Mouse (Mus musculus): ENCODE results near the gene Fpr3. TPM values are rescaled to one million over a fixed set of nuclear protein-coding genes. Genes with fewer than 3 reads are reported as not detected.
"Not testable (repeated sequence)": the region's sequence is repeated elsewhere in the genome, so short reads cannot be mapped to it uniquely, and the experiment has no call there.

The Fpr3 gene
- polyA plus RNA-seq, 1 experiment, result not detected

GRCm38 (mm10) chr17:17871697-17872096 is 16.0 kb upstream of the Fpr3 start:
- H3K4me3 ChIP-seq (ENCODE audit: insufficient read depth, low read length), result no peak overlapping the region
- TF ChIP-seq CTCF (IDR thresholded peaks at IDR 0.05; ENCODE audit: low read depth, low read length) (no peak), POLR2A (IDR thresholded peaks at IDR 0.05; ENCODE audit: borderline replicate concordance, low read depth, low read length) (no peak)
- H3K27ac ChIP-seq (ENCODE audit: insufficient read depth, low read depth, low read length), result peak overlapping the region; percentile 92
- H3K4me1 ChIP-seq (ENCODE audit: control insufficient read depth, insufficient read depth, low read length), result peaks cover 51% of the 10 kb centered on the region

DNA sequence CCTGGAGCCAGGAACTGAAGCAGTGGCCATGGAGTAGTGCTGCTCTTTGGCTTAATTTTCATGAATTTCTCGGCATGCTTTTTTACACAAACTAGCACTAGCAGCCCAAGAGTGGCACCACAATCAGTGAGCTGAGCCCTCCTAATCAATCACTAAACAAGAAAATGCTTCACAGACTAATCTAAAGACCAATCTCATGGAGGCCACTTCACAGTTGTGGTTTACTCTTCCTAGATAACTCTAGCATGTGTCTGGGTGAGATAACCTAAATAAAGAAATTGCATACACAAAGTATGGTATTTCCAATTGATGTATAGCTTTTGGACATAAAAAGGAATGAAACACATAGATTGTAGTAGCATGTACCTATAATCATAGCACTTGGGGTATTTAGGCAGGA is 8.3 kb upstream of the Fpr3 start:
- Histone ChIP-seq H3K4me1 (ENCODE audit: control insufficient read depth, insufficient read depth, low read length) (peaks cover 51% of the 10 kb centered on the region), H3K4me3 (ENCODE audit: insufficient read depth, low read length) (no peak overlapping the region), H3K27ac (ENCODE audit: insufficient read depth, low read depth, low read length) (peak overlapping the region; percentile 42)
- TF ChIP-seq CTCF (IDR thresholded peaks at IDR 0.05; ENCODE audit: low read depth, low read length) (no peak), POLR2A (IDR thresholded peaks at IDR 0.05; ENCODE audit: borderline replicate concordance, low read depth, low read length) (no peak)

DNA sequence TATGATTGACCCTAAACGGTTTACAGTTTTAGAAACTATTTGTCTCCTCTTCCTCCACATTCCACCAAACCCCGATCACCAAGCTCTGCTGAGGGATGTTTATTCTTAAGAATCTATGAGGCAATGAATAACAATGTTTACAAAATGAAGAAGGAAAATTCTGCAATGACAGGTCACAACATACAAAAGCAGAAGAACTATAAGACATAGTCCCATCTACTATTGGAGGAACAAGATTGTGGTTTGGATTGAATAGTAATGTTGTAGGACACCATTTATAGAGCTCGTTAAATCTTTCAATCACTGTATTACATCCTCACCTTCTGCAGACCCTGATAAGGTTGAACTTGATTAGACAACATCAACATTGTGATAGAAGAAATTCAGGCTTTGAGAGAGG is 5.0 kb upstream of the Fpr3 start:
- H3K27ac ChIP-seq (ENCODE audit: insufficient read depth, low read depth, low read length), result peak overlapping the region; percentile 51
- H3K4me3 ChIP-seq (ENCODE audit: insufficient read depth, low read length), result peak overlapping the region; percentile 21; the same call in 1 of the 2 replicates
- H3K4me1 ChIP-seq (ENCODE audit: control insufficient read depth, insufficient read depth, low read length), result peaks cover 45% of the 10 kb centered on the region
- TF ChIP-seq CTCF (IDR thresholded peaks at IDR 0.05; ENCODE audit: low read depth, low read length) (no peak), POLR2A (IDR thresholded peaks at IDR 0.05; ENCODE audit: borderline replicate concordance, low read depth, low read length) (no peak)

DNA sequence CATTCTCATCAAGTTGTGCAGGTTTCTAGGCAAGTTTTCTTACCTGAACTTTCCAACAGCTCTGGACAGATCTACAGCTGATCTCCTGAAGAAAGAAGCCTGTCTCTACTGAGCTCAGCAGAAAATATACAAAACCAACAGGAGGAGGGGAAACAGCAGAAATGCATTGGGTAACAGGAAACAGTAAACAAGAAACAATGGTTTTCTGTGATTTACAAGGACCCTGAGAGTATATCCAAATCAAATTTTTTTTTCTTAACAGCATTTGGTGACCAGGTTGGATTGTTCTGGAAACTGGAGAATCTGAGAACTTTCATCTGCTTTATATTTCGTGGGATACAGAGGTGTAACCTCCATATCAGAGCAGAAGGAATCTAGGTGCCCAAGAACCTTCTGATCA is 3.8 kb upstream of the Fpr3 start, which contains the start of gene Fpr1:
Gene Fpr1 (minus strand): TSS at position 101 of the 400 bp plus-strand sequence.
- no peak for TF ChIP-seq CTCF (IDR thresholded peaks at IDR 0.05; ENCODE audit: low read depth, low read length)
- TF ChIP-seq POLR2A (IDR thresholded peaks at IDR 0.05; ENCODE audit: borderline replicate concordance, low read depth, low read length), result no peak
- Histone ChIP-seq H3K4me3 (ENCODE audit: insufficient read depth, low read length) (peak within 1 kb of the TSS; percentile 21; the same call in 1 of the 2 replicates), H3K27ac (ENCODE audit: insufficient read depth, low read depth, low read length) (peak within 1 kb of the TSS; percentile 15; the same call in 1 of the 2 replicates), H3K4me1 (ENCODE audit: control insufficient read depth, insufficient read depth, low read length) (peaks cover 41% of the 10 kb centered on the region)

DNA sequence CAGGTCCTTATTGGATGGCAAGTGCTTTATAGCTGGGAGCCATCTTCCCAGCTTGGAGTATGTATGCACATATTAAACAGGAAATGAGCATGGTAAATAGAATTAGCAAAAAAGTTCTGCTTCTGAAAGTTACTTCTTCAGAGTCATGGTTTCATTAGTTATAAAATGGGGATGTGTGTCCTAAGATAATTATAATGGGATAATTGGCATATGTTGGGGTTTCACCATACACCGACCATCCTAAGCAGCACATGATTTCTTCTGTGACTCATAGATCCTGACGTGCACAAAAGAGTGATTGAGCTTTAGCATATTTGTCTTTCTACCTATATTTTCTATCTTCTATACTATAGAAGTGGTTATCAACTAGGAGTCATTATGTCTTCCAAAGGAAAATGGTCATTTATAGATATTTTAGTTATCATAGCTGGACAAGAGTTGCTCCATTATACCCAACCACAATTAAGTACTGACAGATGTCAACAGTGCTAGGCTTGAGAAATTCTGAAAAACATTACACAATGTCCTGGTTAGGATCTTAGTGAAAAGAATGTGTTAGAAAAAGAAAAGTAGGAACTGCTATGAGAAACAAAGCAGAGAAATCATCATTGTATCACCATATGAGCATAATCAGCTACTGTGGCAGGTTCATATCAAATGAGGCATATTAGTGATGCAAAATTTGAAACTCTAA is 2.2 kb downstream of the Fpr3 start:
- no peak overlapping the region for H3K4me3 ChIP-seq (ENCODE audit: insufficient read depth, low read length)
- H3K27ac ChIP-seq (ENCODE audit: insufficient read depth, low read depth, low read length), result peak overlapping the region; percentile 61
- TF ChIP-seq CTCF (IDR thresholded peaks at IDR 0.05; ENCODE audit: low read depth, low read length) (no peak), POLR2A (IDR thresholded peaks at IDR 0.05; ENCODE audit: borderline replicate concordance, low read depth, low read length) (no peak)
- peaks cover 26% of the 10 kb centered on the region for H3K4me1 ChIP-seq (ENCODE audit: control insufficient read depth, insufficient read depth, low read length)

- H3K4me3 ChIP-seq (ENCODE audit: insufficient read depth, low read length), result no peak overlapping the region
- peaks cover 17% of the 10 kb centered on the region for H3K4me1 ChIP-seq (ENCODE audit: control insufficient read depth, insufficient read depth, low read length)
- TF ChIP-seq CTCF (IDR thresholded peaks at IDR 0.05; ENCODE audit: low read depth, low read length), result no peak
- no peak for TF ChIP-seq POLR2A (IDR thresholded peaks at IDR 0.05; ENCODE audit: borderline replicate concordance, low read depth, low read length)
- H3K27ac ChIP-seq (ENCODE audit: insufficient read depth, low read depth, low read length), result no peak overlapping the region
These were observed 8.4 kb downstream of the Fpr3 start for GRCm38 (mm10) chr17:17896039-17896438.

- TF ChIP-seq CTCF (IDR thresholded peaks at IDR 0.05; ENCODE audit: low read depth, low read length) (no peak), POLR2A (IDR thresholded peaks at IDR 0.05; ENCODE audit: borderline replicate concordance, low read depth, low read length) (no peak)
- no peak overlapping the region for H3K27ac ChIP-seq (ENCODE audit: insufficient read depth, low read depth, low read length)
- peaks cover 21% of the 10 kb centered on the region for H3K4me1 ChIP-seq (ENCODE audit: control insufficient read depth, insufficient read depth, low read length)
- no peak overlapping the region for H3K4me3 ChIP-seq (ENCODE audit: insufficient read depth, low read length)
These were observed 11.6 kb downstream of the Fpr3 start for GRCm38 (mm10) chr17:17899268-17899667.

DNA sequence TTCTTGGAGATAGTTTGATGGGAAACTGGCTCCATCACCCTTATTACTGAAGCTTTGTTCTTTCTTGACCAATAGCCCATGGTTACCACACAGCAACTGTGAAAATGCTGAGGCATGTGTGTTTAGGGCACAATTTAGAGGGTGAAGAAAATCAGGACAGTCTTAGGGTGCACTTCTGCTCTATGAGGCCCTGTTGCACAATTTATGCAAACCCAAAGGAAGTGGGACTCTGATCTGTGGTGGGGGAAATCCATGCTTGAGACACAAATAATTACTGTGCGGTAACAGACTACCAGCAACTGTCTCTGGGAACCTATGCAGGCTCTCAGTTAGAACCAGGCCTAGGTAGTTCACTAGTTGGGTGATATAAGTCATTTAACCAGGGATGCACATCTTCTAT is 13.1 kb downstream of the Fpr3 start:
- Histone ChIP-seq H3K27ac (ENCODE audit: insufficient read depth, low read depth, low read length) (peak overlapping the region; percentile 68), H3K4me1 (ENCODE audit: control insufficient read depth, insufficient read depth, low read length) (peaks cover 17% of the 10 kb centered on the region), H3K4me3 (ENCODE audit: insufficient read depth, low read length) (no peak overlapping the region)
- no peak for TF ChIP-seq POLR2A (IDR thresholded peaks at IDR 0.05; ENCODE audit: borderline replicate concordance, low read depth, low read length)
- TF ChIP-seq CTCF (IDR thresholded peaks at IDR 0.05; ENCODE audit: low read depth, low read length), result no peak

- H3K4me3 ChIP-seq (ENCODE audit: insufficient read depth, low read length), result peak overlapping the region; percentile 36
- H3K27ac ChIP-seq (ENCODE audit: insufficient read depth, low read depth, low read length), result no peak overlapping the region
- H3K4me1 ChIP-seq (ENCODE audit: control insufficient read depth, insufficient read depth, low read length), result no peaks in the 10 kb centered on the region
- TF ChIP-seq POLR2A (IDR thresholded peaks at IDR 0.05; ENCODE audit: borderline replicate concordance, low read depth, low read length) (no peak), CTCF (IDR thresholded peaks at IDR 0.05; ENCODE audit: low read depth, low read length) (no peak)
These were observed 22.2 kb downstream of the Fpr3 start for GRCm38 (mm10) chr17:17909636-17910421.

DNA sequence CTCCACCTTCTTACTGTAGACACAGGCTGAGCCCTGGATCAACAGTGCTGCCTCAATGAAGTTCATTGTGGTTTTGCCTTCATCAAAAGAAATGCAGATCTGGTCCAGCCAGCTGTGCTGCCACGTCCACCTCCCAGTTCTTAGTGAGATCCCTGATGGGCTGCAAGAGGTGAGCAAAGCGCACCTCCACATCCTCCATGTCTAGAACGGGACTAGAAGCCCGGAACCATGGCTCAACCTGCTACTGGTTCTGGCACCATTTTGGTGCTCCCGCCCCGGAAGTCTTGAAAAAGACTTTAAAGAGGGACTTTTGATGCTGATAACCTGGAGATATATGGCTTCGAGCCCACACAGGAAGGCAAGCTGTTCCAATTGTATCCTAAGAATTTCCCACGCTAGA is 25.0 kb downstream of the Fpr3 start:
- H3K4me1 ChIP-seq (ENCODE audit: control insufficient read depth, insufficient read depth, low read length); H3K27ac ChIP-seq (ENCODE audit: insufficient read depth, low read depth, low read length); H3K4me3 ChIP-seq (ENCODE audit: insufficient read depth, low read length): not testable (repeated sequence)

All from bone marrow macrophage, adult 2 months (primary cell).